8 mouse cellular contexts compared by ENCODE assay signal in the genomic region with DNA sequence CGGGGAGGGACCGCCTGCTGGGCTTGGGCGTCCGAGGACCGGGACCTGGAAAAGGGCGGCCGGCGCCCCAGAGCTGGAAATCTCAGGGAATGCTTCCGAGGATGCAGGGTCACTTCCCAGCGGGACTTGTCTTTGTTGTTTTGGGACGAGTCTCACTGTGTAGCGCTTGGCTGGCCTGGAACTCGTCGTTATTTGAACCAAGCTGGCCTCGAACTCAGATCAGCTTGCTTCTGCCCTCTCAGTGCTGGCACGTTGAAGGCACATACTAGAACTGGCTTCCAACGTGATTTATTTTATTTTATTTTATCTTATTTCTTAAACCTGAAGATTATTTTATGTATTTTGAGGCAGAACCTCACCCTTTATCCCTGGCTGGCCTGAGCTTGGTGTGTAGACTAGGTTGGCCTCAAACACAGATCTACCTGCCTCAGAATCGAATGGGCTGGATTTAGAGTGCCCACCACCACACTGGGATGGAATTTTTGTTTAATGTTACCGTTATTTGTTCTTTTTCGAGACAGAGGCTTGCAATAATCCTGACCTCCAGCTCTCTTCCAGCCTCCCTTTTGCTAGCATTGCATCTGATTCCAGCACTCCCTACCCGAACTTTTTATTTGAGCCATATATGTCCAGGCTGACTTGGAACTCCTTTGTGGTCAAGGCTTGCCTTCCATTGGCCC. TPM values are rescaled to one million over a fixed set of nuclear protein-coding genes. Genes with fewer than 3 reads are reported as not detected.
DNase-seq lines count a peak whose midpoint lies in the region; ATAC-seq and TF ChIP-seq lines count a peak whose summit lies in the region.

No protein-coding gene starts in this region.

- peak overlapping the region; percentile 91 for H3K9ac ChIP-seq in kidney, embryonic 15.5 days
- H3K9ac ChIP-seq in midbrain, embryonic 13.5 days (replicated peaks), result peak overlapping the region; percentile 91

- TF ChIP-seq POLR2A in bone marrow macrophage, adult 2 months (IDR thresholded peaks at IDR 0.05; ENCODE audit: borderline replicate concordance, low read depth, low read length), result no peak

- TF ChIP-seq CTCF in bone marrow macrophage, adult 2 months (IDR thresholded peaks at IDR 0.05; ENCODE audit: low read depth, low read length), result no peak

- H3K36me3 ChIP-seq in kidney, embryonic 15.5 days, result peaks cover 10% of the 10 kb centered on the region
- H3K36me3 ChIP-seq in hindbrain, embryonic 10.5 days, result peaks cover 26% of the 10 kb centered on the region
- 0 out of 2 replicates have a peak, but pooled peaks cover 2% of the 10 kb centered on the region for H3K36me3 ChIP-seq in midbrain, embryonic 13.5 days

- H3K27me3 ChIP-seq in kidney, embryonic 15.5 days, result no peaks in the 10 kb centered on the region
- no peaks in the 10 kb centered on the region for H3K27me3 ChIP-seq in hindbrain, embryonic 10.5 days (ENCODE audit: insufficient read depth, poor library complexity, severe bottlenecking)
- H3K27me3 ChIP-seq in midbrain, embryonic 13.5 days, result no peaks in the 10 kb centered on the region

- peak overlapping the region; percentile 97 for H3K27ac ChIP-seq in kidney, embryonic 15.5 days
- peak overlapping the region; percentile 65 for H3K27ac ChIP-seq in bone marrow macrophage, adult 2 months (ENCODE audit: insufficient read depth, low read depth, low read length)
- peak overlapping the region; percentile 97 for H3K27ac ChIP-seq in hindbrain, embryonic 10.5 days
- H3K27ac ChIP-seq in midbrain, embryonic 13.5 days, result peak overlapping the region; percentile 92

- ATAC-seq in kidney, embryonic 15.5 days (replicated peaks; ENCODE audit: low FRiP score), result peak; percentile 37
- peak; percentile 25; the same call in 1 of the 2 replicates for ATAC-seq in midbrain, embryonic 13.5 days

- peaks cover 20% of the 10 kb centered on the region for H3K4me1 ChIP-seq in kidney, embryonic 15.5 days
- peaks cover 13% of the 10 kb centered on the region for H3K4me1 ChIP-seq in bone marrow macrophage, adult 2 months (ENCODE audit: control insufficient read depth, insufficient read depth, low read length)
- H3K4me1 ChIP-seq in hindbrain, embryonic 10.5 days (replicated peaks), result peaks cover 28% of the 10 kb centered on the region
- peaks cover 35% of the 10 kb centered on the region for H3K4me1 ChIP-seq in midbrain, embryonic 13.5 days (replicated peaks)

- DNase-seq in kidney, postnatal 10 days, result no peak
- DNase-seq in hindbrain, embryonic 10.5 days (ENCODE audit: low spot score), result no peak
- no peak for DNase-seq in thymus, postnatal 25 days
- DNase-seq in cerebellum, postnatal 25 days, result no peak
- no peak for DNase-seq in cerebellum, adult 9-11 months

- H3K9me3 ChIP-seq in kidney, embryonic 15.5 days (replicated peaks), result no peaks in the 10 kb centered on the region
- H3K9me3 ChIP-seq in hindbrain, embryonic 10.5 days, result no peaks in the 10 kb centered on the region
- H3K9me3 ChIP-seq in midbrain, embryonic 13.5 days, result no peaks in the 10 kb centered on the region

- WGBS in kidney, embryonic 15.5 days, result 4% methylated on average over 21 of the region's 21 CpGs
- WGBS in hindbrain, embryonic 10.5 days, result 5% methylated on average over 21 of the region's 21 CpGs
- 5% methylated on average over 21 of the region's 21 CpGs for WGBS in midbrain, embryonic 13.5 days

- H3K4me3 ChIP-seq in kidney, embryonic 15.5 days (replicated peaks), result peak overlapping the region; percentile 85
- peak overlapping the region; percentile 76 for H3K4me3 ChIP-seq in bone marrow macrophage, adult 2 months (ENCODE audit: insufficient read depth, low read length)
- peak overlapping the region; percentile 97 for H3K4me3 ChIP-seq in hindbrain, embryonic 10.5 days
- peak overlapping the region; percentile 89 for H3K4me3 ChIP-seq in midbrain, embryonic 13.5 days (replicated peaks)

- peak overlapping the region; percentile 65 for H3K4me2 ChIP-seq in kidney, embryonic 15.5 days
- peak overlapping the region; percentile 71 for H3K4me2 ChIP-seq in midbrain, embryonic 13.5 days (replicated peaks)

RNA-seq across cellular contexts. Expression of a gene that starts 0.8 kb away (rescaled TPM):
- polyA plus RNA-seq in kidney, embryonic 15.5 days (2015; fragmentation: Nextera tagmentation; extraction: Ambion mirVana), result 63.9 and 65.5 TPM in 2 replicates
- polyA plus RNA-seq in bone marrow macrophage, adult 2 months (2012; ENCODE audit: insufficient read depth, insufficient read length, missing spikeins), result 29.0 and 36.4 TPM in 2 replicates
- 64.4 and 74.7 TPM in 2 replicates for polyA plus RNA-seq in hindbrain, embryonic 10.5 days (2016; fragmentation: Nextera tagmentation; extraction: Ambion mirVana)
- polyA plus RNA-seq in midbrain, embryonic 13.5 days (2015; fragmentation: Nextera tagmentation; extraction: Ambion mirVana), result 42.7 and 45.7 TPM in 2 replicates

RNA-seq across cellular contexts. Expression of a gene that starts 0.9 kb away (rescaled TPM):
- 103 and 105 TPM in 2 replicates for polyA plus RNA-seq in kidney, embryonic 15.5 days (2015; fragmentation: Nextera tagmentation; extraction: Ambion mirVana)
- polyA plus RNA-seq in bone marrow macrophage, adult 2 months (2012; ENCODE audit: insufficient read depth, insufficient read length, missing spikeins), result 81.0 and 91.3 TPM in 2 replicates
- 56.5 and 62.3 TPM in 2 replicates for polyA plus RNA-seq in hindbrain, embryonic 10.5 days (2016; fragmentation: Nextera tagmentation; extraction: Ambion mirVana)
- polyA plus RNA-seq in midbrain, embryonic 13.5 days (2015; fragmentation: Nextera tagmentation; extraction: Ambion mirVana), result 45.6 and 46.3 TPM in 2 replicates

RNA-seq across cellular contexts. Expression of a gene that starts 12.7 kb away (rescaled TPM):
- polyA plus RNA-seq in kidney, embryonic 15.5 days (2015; fragmentation: Nextera tagmentation; extraction: Ambion mirVana), result 0.57 and 0.61 TPM in 2 replicates
- polyA plus RNA-seq in bone marrow macrophage, adult 2 months (2012; ENCODE audit: insufficient read depth, insufficient read length, missing spikeins), result not detected in 2 replicates
- 0.60 and 0.78 TPM in 2 replicates for polyA plus RNA-seq in hindbrain, embryonic 10.5 days (2016; fragmentation: Nextera tagmentation; extraction: Ambion mirVana)
- polyA plus RNA-seq in midbrain, embryonic 13.5 days (2015; fragmentation: Nextera tagmentation; extraction: Ambion mirVana), result 2.6 and 2.7 TPM in 2 replicates

RNA-seq across cellular contexts. Expression of a gene that starts 30.8 kb away (rescaled TPM):
- 16.7 and 17.1 TPM in 2 replicates for polyA plus RNA-seq in kidney, embryonic 15.5 days (2015; fragmentation: Nextera tagmentation; extraction: Ambion mirVana)
- 575 and 610 TPM in 2 replicates for polyA plus RNA-seq in bone marrow macrophage, adult 2 months (2012; ENCODE audit: insufficient read depth, insufficient read length, missing spikeins)
- 10.4 and 10.9 TPM in 2 replicates for polyA plus RNA-seq in hindbrain, embryonic 10.5 days (2016; fragmentation: Nextera tagmentation; extraction: Ambion mirVana)
- polyA plus RNA-seq in midbrain, embryonic 13.5 days (2015; fragmentation: Nextera tagmentation; extraction: Ambion mirVana), result 24.0 and 27.3 TPM in 2 replicates
